Mouse (Mus musculus) layer of hippocampus, postnatal 36 days (tissue): ENCODE measurements around the gene Pecam1. TPM values are rescaled to one million over a fixed set of nuclear protein-coding genes. Genes with fewer than 3 reads are reported as not detected.
A peak's percentile ranks its signal among the peaks of the same experiment; 100 is the strongest.
"Not testable (repeated sequence)": the region's sequence is repeated elsewhere in the genome, so short reads cannot be mapped to it uniquely, and the experiment has no call there.

Experiments used
- DNase-seq, 2 experiments: peaks; one replicate each; pipeline ENCODE4 v3.0.0; 2022
- total RNA-seq, 2 experiments: library from RNA; stranded (reverse); gene quantifications; 2 replicates each; pipeline ENCODE4 v1.2.3; 2021

Gene Pecam1
- total RNA-seq, 2 experiments from 2014 or later = 15.5 to 18.0 TPM

- no peak for DNase-seq
These were observed 85.1 kb downstream of the Pecam1 start for GRCm38 (mm10) chr11:106665328-106665727.

- DNase-seq = no peak
These were observed 85.7 kb downstream of the Pecam1 start for GRCm38 (mm10) chr11:106664691-106665090.

- peak in 1 of 2 experiments; percentile 23 for DNase-seq
These were observed 86.6 kb downstream of the Pecam1 start for GRCm38 (mm10) chr11:106663838-106664237.

GRCm38 (mm10) chr11:106662634-106663407, 87.6 kb downstream of the Pecam1 start:
- DNase-seq = no peak

- DNase-seq = no peak
These were observed 89.9 kb downstream of the Pecam1 start for GRCm38 (mm10) chr11:106660453-106661081.

GRCm38 (mm10) chr11:106659598-106660295, 90.7 kb downstream of the Pecam1 start:
- peak in 1 of 2 experiments; percentile 49 for DNase-seq

GRCm38 (mm10) chr11:106658051-106658880, 92.2 kb downstream of the Pecam1 start:
- peak; percentile 70 to 73 for DNase-seq

- not testable (repeated sequence) for DNase-seq
These were observed 93.4 kb downstream of the Pecam1 start for GRCm38 (mm10) chr11:106656896-106657498.

- peak; percentile 60 to 67 for DNase-seq
These were observed 102.1 kb downstream of the Pecam1 start for GRCm38 (mm10) chr11:106648347-106648746.

- DNase-seq = no peak
These were observed 107.3 kb downstream of the Pecam1 start for GRCm38 (mm10) chr11:106642966-106643637.

GRCm38 (mm10) chr11:106641580-106641979, 108.8 kb downstream of the Pecam1 start:
- DNase-seq = no peak

GRCm38 (mm10) chr11:106640059-106640458, 110.4 kb downstream of the Pecam1 start:
- DNase-seq = no peak

- DNase-seq = no peak
These were observed 111.1 kb downstream of the Pecam1 start for GRCm38 (mm10) chr11:106639356-106639692.

- DNase-seq = no peak
These were observed 111.7 kb downstream of the Pecam1 start for GRCm38 (mm10) chr11:106638551-106639355.

- no peak for DNase-seq
These were observed 112.7 kb downstream of the Pecam1 start for GRCm38 (mm10) chr11:106637754-106638153.

- no peak for DNase-seq
These were observed 114.5 kb downstream of the Pecam1 start for GRCm38 (mm10) chr11:106635946-106636345.

- DNase-seq = not testable (repeated sequence)
These were observed 116.3 kb downstream of the Pecam1 start for GRCm38 (mm10) chr11:106634175-106634574.

GRCm38 (mm10) chr11:106633456-106633855, 117.0 kb downstream of the Pecam1 start:
- DNase-seq = no peak

GRCm38 (mm10) chr11:106627692-106628091, 122.7 kb downstream of the Pecam1 start:
- DNase-seq = peak; percentile 52 to 66

GRCm38 (mm10) chr11:106625577-106625976, 124.9 kb downstream of the Pecam1 start:
- no peak for DNase-seq
